Mouse (Mus musculus) spleen, postnatal 10 days (tissue): ENCODE data around the gene Gm28919.
"Not testable (repeated sequence)": the region's sequence is repeated elsewhere in the genome, so short reads cannot be mapped to it uniquely, and the experiment has no call there.

ENCODE experiments used
- DNase-seq, 2 experiments: peaks; one replicate each; pipeline ENCODE4 v3.0.0; 2021 to 2022; ENCODE audit warnings: low spot score in 2 of 2

Gm28919 gene

GRCm38 (mm10) chrY:6583246-6583645 lies at the start of gene Gm28919:
Gene Gm28919 (plus strand): TSS chrY:6583546.
- not testable (repeated sequence) for DNase-seq
